Mouse (Mus musculus): ENCODE measurements around the gene Thnsl2.

Gene Thnsl2

DNA sequence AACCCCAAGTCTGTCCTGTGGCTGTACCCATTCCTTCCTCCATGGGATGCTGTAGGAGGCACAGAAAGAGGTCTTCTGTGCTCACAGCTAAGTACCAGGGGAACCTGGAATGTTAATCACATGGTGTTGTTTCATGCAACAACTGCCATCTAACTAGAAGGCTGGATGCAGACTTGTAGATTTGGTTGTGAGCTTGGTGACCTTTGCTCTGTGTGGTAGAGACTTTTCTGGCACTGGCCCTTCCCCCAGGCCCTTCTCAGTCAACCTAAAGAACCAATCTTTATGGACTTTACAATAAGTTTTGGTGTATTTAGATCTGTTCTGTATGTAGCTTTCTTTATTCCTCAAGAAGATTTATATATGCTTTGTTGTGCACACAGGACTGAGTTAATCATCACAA is 13.2 kb downstream of the Thnsl2 start:
- no peak for DNase-seq (ENCODE audit: low read depth)

DNA sequence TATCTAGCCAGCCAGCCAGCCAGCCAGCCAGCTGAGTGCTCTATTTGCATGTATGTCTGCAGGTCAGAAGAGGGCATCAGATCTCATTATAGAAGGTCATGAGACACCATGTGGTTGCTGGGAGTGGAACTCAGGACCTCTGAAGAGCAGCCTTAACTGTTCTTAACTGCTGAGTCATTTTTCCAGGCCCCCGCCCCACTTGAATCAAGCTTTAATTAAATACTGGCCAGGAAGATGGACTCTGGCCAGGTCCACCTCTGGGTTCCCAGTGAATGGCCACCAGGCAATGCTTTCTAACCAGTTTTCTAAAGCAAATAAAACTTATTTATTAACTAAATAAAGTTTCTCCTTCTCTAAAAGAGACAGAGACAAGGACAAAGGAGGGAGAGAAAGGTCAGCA is 14.0 kb downstream of the Thnsl2 start:
- DNase-seq (ENCODE audit: low read depth) = no peak

DNA sequence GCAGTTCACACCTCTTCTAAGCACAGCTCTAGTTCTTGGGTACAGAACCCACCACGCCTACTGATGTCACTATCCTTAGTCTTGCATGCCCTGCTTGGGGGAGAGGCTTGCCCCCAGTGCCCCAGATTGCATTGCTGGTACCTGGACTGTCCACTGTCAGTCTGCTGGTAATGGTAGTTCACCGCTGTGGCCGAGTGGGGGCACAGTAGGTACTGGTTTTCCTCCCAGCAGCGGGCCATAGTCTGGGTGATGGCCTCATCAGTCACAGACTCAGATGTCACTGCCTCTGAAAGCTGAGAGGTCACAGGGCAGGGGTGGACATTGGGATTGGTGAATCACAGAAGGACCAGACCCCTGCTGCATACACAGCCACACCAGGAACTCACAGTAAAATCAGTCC is 15.2 kb downstream of the Thnsl2 start:
- DNase-seq (ENCODE audit: low read depth) = no peak

DNA sequence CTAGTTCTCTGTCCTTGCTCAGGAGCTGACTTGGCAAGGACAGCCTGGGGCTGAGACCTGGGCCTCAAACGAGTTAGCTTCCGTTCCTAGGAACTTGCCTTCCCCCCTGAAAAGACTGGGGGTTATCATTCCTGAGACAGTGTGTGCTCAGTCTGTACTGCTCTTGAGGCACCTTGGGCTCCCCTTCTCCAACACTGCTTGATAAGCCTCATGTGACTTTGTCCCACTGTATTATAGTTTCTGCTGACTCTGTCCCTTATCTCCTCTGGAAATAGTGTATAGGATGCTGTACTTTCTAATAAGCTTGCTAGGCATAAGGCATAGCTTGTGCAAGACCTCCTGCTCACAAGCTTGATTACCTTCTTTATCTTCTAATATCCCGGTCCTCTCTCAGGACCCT is 17.9 kb downstream of the Thnsl2 start:
- no peak for DNase-seq (ENCODE audit: low read depth)

DNA sequence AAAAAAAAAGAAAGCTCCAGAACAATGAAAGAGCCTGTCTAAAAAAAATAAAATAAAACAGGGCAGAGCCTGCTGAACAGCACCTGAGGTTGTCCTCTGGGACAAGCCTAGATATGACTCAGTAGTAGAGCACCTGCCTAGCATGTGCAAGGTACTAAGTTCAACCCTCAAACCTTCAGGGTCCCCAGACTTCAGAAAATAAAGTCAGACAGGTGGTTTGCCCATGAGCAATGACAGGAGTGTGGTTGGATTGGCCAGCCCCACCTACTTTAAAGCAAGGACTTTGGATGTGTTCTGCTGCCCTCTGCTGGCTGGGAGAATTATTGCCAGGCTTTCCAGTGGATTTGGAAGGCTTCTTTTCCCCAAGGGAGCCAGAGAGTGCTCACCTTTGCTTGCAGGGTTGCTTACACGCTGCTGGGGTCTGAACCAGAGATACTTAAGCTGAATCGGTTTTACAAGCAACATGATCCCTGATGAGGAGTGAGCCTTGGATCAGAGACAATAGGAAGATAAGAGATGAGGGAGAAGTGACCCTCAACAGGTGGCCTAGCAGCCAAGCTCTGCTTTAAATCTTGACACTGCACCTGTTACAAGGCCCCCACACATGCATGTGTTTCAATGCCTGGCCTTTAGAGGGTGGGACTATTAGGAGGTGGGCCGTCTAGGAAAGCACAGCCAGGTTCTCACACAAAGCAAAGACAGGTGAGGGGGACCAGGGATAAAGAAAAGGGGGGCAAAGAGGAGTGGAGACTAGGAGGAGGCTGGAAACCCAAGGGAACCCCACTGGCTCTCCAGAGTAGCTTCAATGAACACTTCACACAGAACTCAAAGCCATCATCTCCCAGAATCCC is 19.0 kb downstream of the Thnsl2 start:
- DNase-seq (ENCODE audit: low read depth) = peak; percentile 62

DNA sequence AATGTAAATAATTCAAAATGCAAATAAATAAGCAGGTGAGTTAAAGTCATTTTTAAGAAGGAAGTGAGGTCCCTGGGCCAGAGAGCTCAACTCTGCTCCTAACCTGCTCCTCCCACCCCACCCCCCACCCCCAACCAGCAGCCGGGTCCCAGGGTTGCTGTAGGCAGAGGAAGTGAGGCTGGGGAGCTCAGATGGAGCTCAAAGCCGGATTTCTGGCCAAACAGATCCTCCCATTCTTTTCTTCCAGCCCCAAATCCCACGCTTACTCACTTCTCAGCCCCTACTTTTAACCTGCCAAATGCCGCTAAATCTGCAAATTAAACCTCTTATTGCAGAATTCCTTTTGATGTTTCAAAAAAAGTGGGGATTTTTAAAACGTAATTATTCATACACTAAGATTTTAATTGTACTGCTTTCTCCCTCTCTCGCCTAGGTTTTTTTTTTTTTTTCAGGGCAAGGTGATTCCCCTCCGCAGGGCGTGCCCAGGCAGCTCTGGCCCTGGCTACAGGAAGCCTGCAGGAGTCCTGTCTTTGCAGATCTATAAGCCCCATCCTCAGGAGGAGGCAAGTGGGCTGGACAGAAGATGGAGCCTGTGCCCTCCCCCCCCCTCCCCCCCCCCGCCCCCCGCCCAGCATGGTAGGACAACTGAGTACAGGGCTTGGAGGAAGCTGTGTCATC is 24.5 kb downstream of the Thnsl2 start:
- no peak for DNase-seq (ENCODE audit: low read depth)

DNA sequence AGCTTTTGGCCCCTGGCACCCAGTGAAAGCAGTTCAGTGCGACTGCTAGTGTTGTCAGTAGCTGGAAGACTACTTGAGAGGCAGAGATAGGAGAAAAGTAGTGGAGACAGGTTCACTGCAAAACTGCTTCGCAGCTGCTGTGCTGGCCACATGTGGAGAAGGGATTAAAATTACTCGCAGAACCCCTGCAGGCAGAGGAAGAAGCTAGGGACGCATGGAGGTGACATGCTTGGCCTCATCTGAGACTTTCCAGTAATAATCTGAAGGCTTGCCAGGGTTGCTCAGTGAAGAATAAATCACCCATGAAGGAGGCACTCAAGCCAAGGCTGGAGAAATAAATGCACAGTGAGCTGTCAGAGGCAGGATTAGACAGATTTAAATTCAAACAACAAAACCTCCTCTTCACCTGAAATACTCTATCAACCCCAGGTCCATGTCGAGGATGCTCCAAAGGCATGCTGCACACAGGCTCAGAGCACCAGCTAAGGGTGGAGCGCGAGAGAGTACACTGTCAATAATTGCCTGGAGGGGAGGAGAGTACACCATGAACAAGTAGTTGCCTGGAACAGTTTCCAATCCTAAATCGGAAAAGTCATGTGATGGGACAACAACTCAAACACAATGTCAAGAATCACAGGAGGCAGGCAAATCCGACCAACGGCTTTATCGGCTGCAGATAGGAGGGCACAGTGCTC is 32.7 kb downstream of the Thnsl2 start:
- no peak for DNase-seq (ENCODE audit: low read depth)

DNA sequence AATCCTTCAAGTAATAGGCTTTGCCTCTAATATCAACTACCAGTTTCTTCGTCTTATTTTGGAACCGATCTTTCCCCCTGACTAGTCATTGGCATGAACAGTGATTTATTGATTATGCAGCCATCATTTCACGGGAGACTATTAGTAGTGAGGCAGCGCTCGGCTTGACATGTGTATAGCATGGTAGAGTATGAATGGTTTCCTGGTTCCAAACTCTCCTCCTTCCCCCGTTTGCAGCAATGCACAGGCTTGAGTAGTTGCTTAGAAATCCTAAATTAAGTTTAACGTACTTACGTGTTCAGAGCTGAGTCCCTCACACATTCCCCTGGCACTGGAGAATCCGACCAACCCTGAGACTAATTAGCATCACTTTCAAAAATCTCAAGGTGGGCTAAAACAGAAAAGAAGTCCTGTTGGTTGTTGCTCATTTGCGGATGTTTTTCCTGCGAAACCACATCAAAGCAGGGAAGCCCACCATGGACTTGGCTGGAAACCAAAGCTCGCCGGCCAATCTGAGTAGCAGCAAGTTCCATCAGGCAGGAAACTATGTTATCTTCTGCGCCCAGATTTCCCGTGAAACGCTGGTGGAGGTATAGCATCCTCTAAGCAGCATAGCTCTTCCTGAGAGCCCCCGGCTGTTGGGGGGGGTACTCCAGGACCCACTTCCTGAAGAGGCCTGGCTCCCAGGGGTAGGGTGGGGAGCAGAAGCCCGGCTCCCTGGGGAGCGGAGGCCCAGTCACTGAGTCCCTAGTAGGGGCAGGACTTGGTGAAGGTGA is 37.9 kb downstream of the Thnsl2 start:
- DNase-seq (ENCODE audit: low read depth) = no peak

DNA sequence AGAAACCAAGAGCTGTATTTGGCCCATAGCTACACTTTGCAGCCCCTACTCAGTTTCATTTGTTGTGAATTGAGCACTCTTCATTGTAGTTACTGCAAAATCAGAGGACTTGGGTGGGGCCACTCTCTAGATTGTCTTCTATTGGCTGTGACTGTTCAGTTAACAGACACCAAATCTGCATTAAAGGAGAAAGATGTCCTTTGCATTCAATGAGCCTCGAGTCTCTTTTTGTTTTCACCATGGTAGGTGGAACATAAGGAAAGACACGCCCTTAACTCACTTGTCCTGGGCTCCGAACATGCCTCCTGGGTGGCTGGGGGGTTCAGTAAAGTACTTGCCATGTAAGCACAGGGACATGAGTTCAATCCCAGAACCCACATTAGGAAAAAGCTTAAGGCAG is 48.1 kb downstream of the Thnsl2 start:
- DNase-seq (ENCODE audit: low read depth) = no peak

DNA sequence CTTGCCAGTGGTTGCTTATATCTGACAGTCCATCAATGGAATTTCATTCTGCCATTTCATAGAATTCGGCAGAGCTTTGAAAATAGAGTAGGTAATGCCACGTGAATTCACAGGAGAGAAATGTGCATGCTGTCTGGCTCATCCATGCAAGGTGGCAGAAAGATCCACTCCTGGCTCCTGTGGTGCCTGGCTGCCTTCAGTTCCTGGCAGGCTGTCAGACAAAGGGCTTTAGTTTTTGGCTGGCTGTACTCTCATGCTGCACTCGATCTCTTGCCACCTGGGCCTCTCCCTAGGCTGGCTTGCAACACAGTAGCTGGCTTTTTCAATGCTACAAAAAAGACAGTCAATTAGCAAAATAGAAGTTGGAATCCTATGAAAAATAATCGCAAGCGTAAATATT is 49.5 kb downstream of the Thnsl2 start:
- no peak for DNase-seq (ENCODE audit: low read depth)

DNA sequence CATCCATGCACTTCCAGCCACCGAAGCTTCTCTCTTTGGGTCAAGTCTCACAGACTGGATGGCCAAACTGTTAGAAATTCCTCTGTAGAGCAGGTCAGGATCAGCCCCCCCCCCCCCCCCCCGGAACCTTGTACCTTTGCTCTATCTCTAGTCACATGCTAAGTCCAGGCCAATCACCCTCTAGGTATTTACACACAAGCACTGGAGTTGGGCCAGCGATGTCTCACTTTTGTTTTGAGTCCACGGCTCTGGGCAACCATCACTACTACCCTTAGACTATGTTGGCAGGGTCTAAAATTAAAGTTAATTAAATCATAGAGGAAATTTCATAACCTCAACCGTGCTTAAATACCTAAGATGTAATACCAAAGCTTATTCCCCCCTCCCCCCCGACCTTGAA is 50.6 kb downstream of the Thnsl2 start:
- no peak for DNase-seq (ENCODE audit: low read depth)

DNA sequence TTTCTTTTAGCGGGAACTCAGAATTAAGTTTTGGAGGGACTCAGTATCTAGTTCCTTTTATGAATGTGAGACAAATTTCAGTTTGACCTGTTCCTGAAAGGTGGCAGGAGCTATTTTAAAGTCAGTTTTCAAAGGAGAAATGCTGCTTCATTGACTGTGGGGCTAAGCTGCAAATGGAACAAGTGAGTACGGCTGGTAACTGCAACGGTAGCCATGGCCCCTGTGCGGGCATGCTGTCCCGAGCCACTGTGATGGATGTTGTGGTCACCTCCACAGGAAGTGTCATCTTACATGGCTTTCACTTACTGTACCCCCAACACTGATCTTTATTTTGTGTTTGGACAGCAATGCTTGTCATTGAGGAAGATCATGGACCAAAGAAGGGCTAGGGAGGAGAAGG is 53.8 kb downstream of the Thnsl2 start:
- DNase-seq (ENCODE audit: low read depth) = no peak

DNA sequence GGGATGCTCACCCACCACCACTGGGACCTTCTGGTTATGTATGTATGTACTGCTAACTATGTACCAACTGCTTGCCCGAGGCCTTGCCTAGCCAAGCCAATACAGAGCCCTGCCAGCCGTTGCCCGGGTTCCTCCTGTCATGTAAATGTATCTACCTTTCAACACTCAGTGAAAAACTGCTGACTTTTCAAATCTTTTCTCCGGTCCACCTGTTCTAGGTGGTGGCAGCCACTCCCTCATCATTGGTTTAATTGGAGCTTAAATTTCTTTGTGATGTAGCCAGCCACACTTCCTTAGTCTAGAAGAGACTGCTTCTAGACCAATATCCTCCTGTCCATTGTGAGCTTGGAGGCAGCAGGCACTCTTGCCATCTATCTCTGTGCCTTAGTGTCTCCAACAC is 54.5 kb downstream of the Thnsl2 start:
- DNase-seq (ENCODE audit: low read depth) = no peak

DNA sequence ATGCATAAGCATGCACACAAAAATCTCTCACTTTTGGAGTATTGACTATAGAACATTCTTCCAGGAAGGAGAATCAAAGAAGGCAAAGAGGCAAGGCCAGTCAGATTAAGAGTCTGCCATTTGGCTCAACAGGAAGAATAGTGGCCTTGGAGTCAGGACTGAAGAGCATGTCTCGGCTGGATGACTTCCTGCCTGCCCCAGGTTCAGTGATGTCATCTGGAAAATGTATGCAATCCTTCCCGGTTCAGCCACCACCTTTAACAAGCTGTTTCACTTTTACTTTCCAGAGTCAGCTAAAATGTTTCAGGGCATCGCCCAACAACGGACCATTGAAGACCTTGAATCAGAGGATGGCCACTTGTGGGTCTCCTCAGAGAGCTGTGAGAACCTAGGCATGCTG is 55.2 kb downstream of the Thnsl2 start:
- DNase-seq (ENCODE audit: low read depth) = no peak

DNA sequence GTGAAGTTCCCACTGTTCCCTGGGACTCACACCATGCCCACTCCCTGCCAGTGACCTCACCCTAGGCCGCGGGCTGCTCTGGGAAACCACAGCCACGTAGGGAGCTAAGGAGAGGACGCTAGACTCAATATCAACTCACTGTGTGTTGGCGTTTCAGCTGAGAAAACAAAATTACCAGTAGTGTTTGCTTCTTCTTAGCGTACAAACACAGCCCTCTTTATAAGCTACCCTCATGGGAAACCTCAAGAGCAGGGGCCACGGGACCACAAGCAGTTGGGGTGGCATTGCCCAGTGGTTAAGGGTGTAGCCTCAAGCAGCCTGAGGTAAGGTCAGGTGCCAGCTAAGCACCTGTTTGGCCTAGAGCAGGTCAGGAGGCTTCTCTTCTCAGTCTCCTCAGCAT is 60.8 kb downstream of the Thnsl2 start:
- DNase-seq (ENCODE audit: low read depth) = no peak

DNA sequence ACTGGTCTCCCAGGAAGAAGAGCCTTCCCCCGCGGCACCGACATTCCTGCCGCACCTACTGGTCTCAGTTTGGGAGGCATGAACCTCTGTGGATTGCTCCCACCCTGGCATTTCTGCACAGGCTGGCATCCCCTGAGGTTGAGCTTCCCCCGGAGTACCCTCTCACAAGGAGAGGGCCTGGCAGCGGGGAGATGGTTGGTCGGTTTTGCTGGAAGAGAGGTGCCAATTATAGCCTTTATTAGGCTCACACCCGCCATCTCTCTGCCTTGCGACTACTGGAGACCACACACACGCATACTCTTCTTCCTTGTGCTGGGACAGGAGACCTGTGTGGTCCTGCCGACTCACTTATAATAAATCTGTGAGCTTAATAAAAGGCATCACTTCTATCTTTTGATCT is 62.2 kb downstream of the Thnsl2 start:
- no peak for DNase-seq (ENCODE audit: low read depth)

DNA sequence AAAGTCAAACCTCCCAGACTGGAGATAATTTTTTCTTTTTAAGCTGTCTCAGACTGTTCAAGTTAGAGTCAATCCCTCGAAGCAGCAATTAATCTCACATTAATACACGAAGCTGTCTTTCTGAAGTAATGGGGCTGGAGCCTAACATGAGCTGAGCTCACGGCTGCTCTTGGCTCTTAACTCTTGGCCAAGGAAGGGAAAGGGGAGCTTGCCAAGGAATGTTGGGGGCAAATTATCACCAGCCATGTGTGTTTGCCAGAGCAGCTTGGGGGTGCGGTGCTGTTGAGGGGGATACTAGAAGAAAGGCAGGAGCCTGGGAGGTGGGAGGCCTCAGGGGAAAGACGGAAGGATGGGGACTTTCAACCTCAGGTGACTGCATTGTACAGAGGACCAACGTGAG is 63.0 kb downstream of the Thnsl2 start:
- DNase-seq (ENCODE audit: low read depth) = no peak
